26 mouse cellular contexts compared by ENCODE assay signal in genomic region chr14:34102601-34103000, GRCm38 (mm10). TPM values are rescaled to one million over a fixed set of nuclear protein-coding genes. Genes with fewer than 3 reads are reported as not detected.
DNase-seq lines count a peak whose midpoint lies in the region; ATAC-seq and TF ChIP-seq lines count a peak whose summit lies in the region.
"Had no signal": no experiment of that assay in that cellular context is flagged by ENCODE, and none has a peak within 500 bp of the region (broad histone marks: within the 10 kb centered on the region; RNA-seq: fewer than 3 reads in every experiment).

TSS of gene A630023A22Rik (minus strand) at chr14:34102754.

- ATAC-seq in heart, embryonic 11.5 days (replicated peaks; ENCODE audit: insufficient number of reproducible peaks, low FRiP score, low TSS enrichment): no peak
- ATAC-seq in lung, embryonic 14.5 days (ENCODE audit: insufficient read depth): no peak
- ATAC-seq: Patski had no signal

- H3K36me3 ChIP-seq in heart, embryonic 11.5 days (ENCODE audit: control insufficient read depth, insufficient read depth, low read length): no peaks in the 10 kb centered on the region
- no peaks in the 10 kb centered on the region for H3K36me3 ChIP-seq in lung, embryonic 14.5 days (ENCODE audit: insufficient read depth)
- H3K36me3 ChIP-seq: embryonic facial prominence, embryonic 15.5 days; limb, embryonic 13.5 days; midbrain, embryonic 10.5 days had no signal

- no peaks in the 10 kb centered on the region for H3K9me3 ChIP-seq in heart, embryonic 11.5 days (replicated peaks; ENCODE audit: control insufficient read depth, low read length)
- H3K9me3 ChIP-seq in lung, embryonic 14.5 days (ENCODE audit: low read depth, low read length): no peaks in the 10 kb centered on the region
- H3K9me3 ChIP-seq: embryonic facial prominence, embryonic 15.5 days; limb, embryonic 13.5 days; midbrain, embryonic 10.5 days had no signal

- TF ChIP-seq CTCF in lung, embryonic 14.5 days (IDR thresholded peaks at IDR 0.05; ENCODE audit: low read depth): no peak

- H3K27ac ChIP-seq in heart, embryonic 11.5 days (ENCODE audit: low read depth, low read length): no peak within 1 kb of the TSS
- no peak within 1 kb of the TSS for H3K27ac ChIP-seq in lung, embryonic 14.5 days (ENCODE audit: low read depth)
- H3K27ac ChIP-seq: embryonic facial prominence, embryonic 15.5 days; limb, embryonic 13.5 days; liver, embryonic 14.5 days; midbrain, embryonic 10.5 days had no signal

- H3K27me3 ChIP-seq in heart, embryonic 11.5 days (ENCODE audit: control insufficient read depth, insufficient read depth, low read length): no peaks in the 10 kb centered on the region
- H3K27me3 ChIP-seq in lung, embryonic 14.5 days (ENCODE audit: insufficient read depth, low read length): no peaks in the 10 kb centered on the region
- H3K27me3 ChIP-seq: embryonic facial prominence, embryonic 15.5 days; limb, embryonic 13.5 days; Patski had no signal

- H3K9ac ChIP-seq in heart, embryonic 11.5 days (ENCODE audit: low read depth, low read length): no peak within 1 kb of the TSS
- no peak within 1 kb of the TSS for H3K9ac ChIP-seq in lung, embryonic 14.5 days
- H3K9ac ChIP-seq: embryonic facial prominence, embryonic 15.5 days; limb, embryonic 13.5 days; liver, embryonic 14.5 days had no signal

- no peak within 1 kb of the TSS for H3K4me2 ChIP-seq in heart, embryonic 11.5 days
- no peak within 1 kb of the TSS for H3K4me2 ChIP-seq in lung, embryonic 14.5 days
- H3K4me2 ChIP-seq: embryonic facial prominence, embryonic 15.5 days; limb, embryonic 13.5 days had no signal

- H3K4me3 ChIP-seq in heart, embryonic 11.5 days (ENCODE audit: low read depth, low read length): no peak within 1 kb of the TSS
- no peak within 1 kb of the TSS for H3K4me3 ChIP-seq in lung, embryonic 14.5 days (ENCODE audit: low read depth, low read length)
- H3K4me3 ChIP-seq: embryonic facial prominence, embryonic 15.5 days; limb, embryonic 13.5 days; midbrain, embryonic 10.5 days had no signal

- WGBS in heart, embryonic 11.5 days (ENCODE audit: insufficient replicate concordance): 74% methylated on average over 5 of the region's 5 CpGs
- 50% methylated on average over 5 of the region's 5 CpGs for WGBS in lung, embryonic 14.5 days

- peaks cover 3% of the 10 kb centered on the region; the same call in 1 of the 2 replicates for H3K4me1 ChIP-seq in heart, embryonic 11.5 days (ENCODE audit: control insufficient read depth, insufficient read depth, low read length)
- H3K4me1 ChIP-seq in lung, embryonic 14.5 days (ENCODE audit: insufficient read depth): no peaks in the 10 kb centered on the region

- peak; percentile 48 for DNase-seq in heart, adult 11 months
- DNase-seq in lung, embryonic 14.5 days: peak; percentile 59
- no peak for DNase-seq in lung, adult 18-20 months
- peak; percentile 52 for DNase-seq in NIH3T3 (ENCODE audit: low read depth)
- peak; percentile 87 for DNase-seq in fat pad, adult 2 months (ENCODE audit: extremely low read depth, low read depth, low spot score)
- no peak for DNase-seq in ovary, postnatal 10 days (ENCODE audit: low spot score)
- DNase-seq in right cerebral cortex, adult 2 months (ENCODE audit: low spot score in 2 of 2): no peak
- DNase-seq: adrenal gland, adult 8-10 months; cerebellum, adult 18-20 months; cerebellum, postnatal 14 days; gastrocnemius, postnatal 36 days; heart, postnatal 10 days; kidney, adult 18-20 months; right cerebral cortex, postnatal 14 days; thymus, adult 18-20 months; thymus, postnatal 36 days had no signal

RNA-seq across cellular contexts. Expression of gene A630023A22Rik, which starts in this region (rescaled TPM):
- polyA plus RNA-seq in heart, embryonic 11.5 days (2014; fragmentation: Nextera tagmentation; extraction: Ambion mirVana): not detected in 2 replicates
- 0.30 TPM in 1 of 2 replicates, not detected in the other for polyA plus RNA-seq in lung, embryonic 14.5 days (2014; fragmentation: Nextera tagmentation; extraction: Ambion mirVana)
- polyA plus RNA-seq: embryonic facial prominence, embryonic 15.5 days; forebrain, embryonic 11.5 days; hindbrain, embryonic 11.5 days; kidney, embryonic 16.5 days; liver, embryonic 14.5 days; midbrain, embryonic 10.5 days; midbrain, postnatal 0 days had no signal

Comparison
In these comparisons a context has a peak if more than half of its experiments do, and no peak if none do; other contexts are left out.
1. Peak in DNase-seq in lung, embryonic 14.5 days; RNA of the gene not detected or under 1 TPM.
2. DNase-seq: peak in heart, adult 11 months (single experiment), NIH3T3 (single experiment) and fat pad, adult 2 months (single experiment); none in lung, adult 18-20 months (0 of 2), ovary, postnatal 10 days (single experiment) and right cerebral cortex, adult 2 months (0 of 2).